Mouse (Mus musculus) gastrocnemius, adult 8-10 months (tissue): ENCODE data around the gene Fgf3. TPM values are rescaled to one million over a fixed set of nuclear protein-coding genes. Genes with fewer than 3 reads are reported as not detected.

Source experiments
- total RNA-seq, 4 experiments: library from RNA; stranded (reverse); gene quantifications; 2 replicates each; pipeline ENCODE4 v1.2.4; 2022

Fgf3 gene
- total RNA-seq, 4 experiments from 2014 or later: not detected

Other genes starting within 250 kb of the Fgf3 start
- 1 to 10 TPM; 1.1 to 2.7 (median 1.9) TPM for gene Ano1, start 86.1 kb upstream of the Fgf3 start, total RNA-seq
- not detected for gene Fgf4, start 9.3 kb downstream of the Fgf3 start, total RNA-seq
- gene Fgf15, start 58.4 kb downstream of the Fgf3 start, total RNA-seq: not detected
- 1 to 10 TPM; 7.8 to 8.9 (median 8.7) TPM for gene LTO1, start 77.0 kb downstream of the Fgf3 start, total RNA-seq
- 1 to 10 TPM; 2.3 to 6.9 (median 4.0) TPM for gene Ccnd1, start 101.8 kb downstream of the Fgf3 start, total RNA-seq